In the genomic region with DNA sequence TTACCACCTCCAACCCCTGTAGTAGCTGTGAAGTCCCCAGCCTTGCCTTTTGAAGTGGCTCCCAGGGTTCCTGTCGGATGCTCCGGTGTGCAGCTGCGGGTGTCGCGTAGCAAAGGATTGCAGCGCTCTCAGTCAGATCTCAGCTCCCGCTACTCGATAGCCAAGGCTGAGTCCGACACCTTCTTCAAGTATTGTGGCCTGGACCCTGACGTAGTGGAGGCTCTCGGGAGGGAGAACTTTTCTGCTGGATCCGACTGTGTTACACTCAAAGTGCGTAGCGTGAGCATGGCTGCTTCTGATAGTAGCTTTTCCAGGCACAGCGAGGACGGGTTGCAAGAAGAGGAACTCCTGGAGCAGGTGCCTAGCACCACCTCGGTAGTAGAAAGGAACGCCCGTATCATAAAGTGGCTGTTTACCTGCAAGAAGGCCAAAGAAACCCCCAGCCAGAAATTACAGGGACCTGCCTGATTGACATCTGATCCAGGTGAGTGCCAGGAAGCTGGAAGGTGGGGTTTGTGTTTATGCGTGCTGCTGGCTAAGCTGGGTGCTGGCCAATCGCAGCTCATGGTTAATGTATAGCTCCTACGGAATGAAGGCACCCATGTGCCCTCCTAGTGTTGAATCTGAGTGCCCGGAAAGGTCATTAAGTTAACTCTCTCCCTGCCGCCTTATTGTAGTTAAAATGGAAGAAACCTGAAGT, we compare ENCODE assay signal across 9 mouse cellular contexts. TPM values are rescaled to one million over a fixed set of nuclear protein-coding genes. Genes with fewer than 3 reads are reported as not detected.
DNase-seq lines count a peak whose midpoint lies in the region; ATAC-seq and TF ChIP-seq lines count a peak whose summit lies in the region.
"Had no signal": no experiment of that assay in that cellular context is flagged by ENCODE, and none has a peak within 500 bp of the region (broad histone marks: within the 10 kb centered on the region; RNA-seq: fewer than 3 reads in every experiment).

No protein-coding gene starts in this region.

- 2% methylated on average over 24 of the region's 24 CpGs for WGBS in hindbrain, postnatal 0 days
- under 1% methylated on average over 24 of the region's 24 CpGs for WGBS in liver, embryonic 12.5 days (ENCODE audit: insufficient replicate concordance)
- 2% methylated on average over 24 of the region's 24 CpGs for WGBS in neural tube, embryonic 11.5 days

- no peak; the same call in 1 of the 2 replicates for ATAC-seq in hindbrain, postnatal 0 days
- peak; percentile 50 for ATAC-seq in liver, embryonic 12.5 days
- peak; percentile 46; the same call in 1 of the 2 replicates for ATAC-seq in neural tube, embryonic 11.5 days (ENCODE audit: insufficient read depth, low FRiP score, low TSS enrichment)

- H3K4me3 ChIP-seq in E14TG2a.4 (replicated peaks; ENCODE audit: low read length): peak overlapping the region; percentile 48
- peak overlapping the region; percentile 35 for H3K4me3 ChIP-seq in embryonic fibroblast, embryonic 13.5 days (ENCODE audit: insufficient read depth, low read length)
- peak overlapping the region; percentile 30 for H3K4me3 ChIP-seq in hindbrain, postnatal 0 days (ENCODE audit: low read length)
- peak overlapping the region; percentile 65 for H3K4me3 ChIP-seq in liver, embryonic 12.5 days
- H3K4me3 ChIP-seq in neural tube, embryonic 11.5 days (ENCODE audit: low read depth, low read length): peak overlapping the region; percentile 25

- H3K9me3 ChIP-seq in E14TG2a.4 (ENCODE audit: low read length): no peaks in the 10 kb centered on the region
- H3K9me3 ChIP-seq in hindbrain, postnatal 0 days (ENCODE audit: low read length): no peaks in the 10 kb centered on the region
- H3K9me3 ChIP-seq in liver, embryonic 12.5 days (replicated peaks): no peaks in the 10 kb centered on the region
- H3K9me3 ChIP-seq in neural tube, embryonic 11.5 days (ENCODE audit: control insufficient read depth, low read length): no peaks in the 10 kb centered on the region

- peaks cover 21% of the 10 kb centered on the region for H3K4me1 ChIP-seq in E14TG2a.4 (replicated peaks; ENCODE audit: low read depth, low read length)
- no peaks in the 10 kb centered on the region for H3K4me1 ChIP-seq in embryonic fibroblast, embryonic 13.5 days (ENCODE audit: control insufficient read depth, insufficient read depth, low read length)
- H3K4me1 ChIP-seq in hindbrain, postnatal 0 days (ENCODE audit: insufficient read depth, low read length): 0 out of 2 replicates have a peak, but pooled peaks cover 4% of the 10 kb centered on the region
- H3K4me1 ChIP-seq in liver, embryonic 12.5 days: peaks cover 60% of the 10 kb centered on the region
- H3K4me1 ChIP-seq in neural tube, embryonic 11.5 days (ENCODE audit: control insufficient read depth, insufficient read depth, low read length): peaks cover 2% of the 10 kb centered on the region; the same call in 1 of the 2 replicates

- no peaks in the 10 kb centered on the region for H3K36me3 ChIP-seq in E14TG2a.4 (ENCODE audit: insufficient read depth, low read length)
- H3K36me3 ChIP-seq in hindbrain, postnatal 0 days (ENCODE audit: insufficient read depth, low read length): no peaks in the 10 kb centered on the region
- no peaks in the 10 kb centered on the region for H3K36me3 ChIP-seq in liver, embryonic 12.5 days
- no peaks in the 10 kb centered on the region for H3K36me3 ChIP-seq in neural tube, embryonic 11.5 days (ENCODE audit: control insufficient read depth, insufficient read depth, low read length)

- TF ChIP-seq CTCF in E14TG2a.4 (conservative IDR thresholded peaks at IDR 0.05; ENCODE audit: low read length): no peak
- TF ChIP-seq CTCF in embryonic fibroblast, embryonic 13.5 days (IDR thresholded peaks at IDR 0.05; ENCODE audit: borderline replicate concordance, insufficient read depth, low read length): no peak
- TF ChIP-seq CTCF in hindbrain, postnatal 0 days (IDR thresholded peaks at IDR 0.05; ENCODE audit: low read depth): no peak

- no peak overlapping the region for H3K9ac ChIP-seq in hindbrain, postnatal 0 days (replicated peaks; ENCODE audit: low read length)
- H3K9ac ChIP-seq in liver, embryonic 12.5 days: peak overlapping the region; percentile 64
- H3K9ac ChIP-seq in neural tube, embryonic 11.5 days (ENCODE audit: low read length): peak overlapping the region; percentile 6; the same call in 1 of the 2 replicates

- no peak overlapping the region for H3K27ac ChIP-seq in embryonic fibroblast, embryonic 13.5 days (ENCODE audit: insufficient read depth, low read length)
- no peak overlapping the region for H3K27ac ChIP-seq in hindbrain, postnatal 0 days
- H3K27ac ChIP-seq in liver, embryonic 12.5 days: peak overlapping the region; percentile 86
- H3K27ac ChIP-seq in neural tube, embryonic 11.5 days (ENCODE audit: low read depth, low read length): no peak overlapping the region
- H3K27ac ChIP-seq: macrophage had no signal

- peaks cover 49% of the 10 kb centered on the region for H3K27me3 ChIP-seq in E14TG2a.4 (ENCODE audit: insufficient read depth, low read length)
- H3K27me3 ChIP-seq in hindbrain, postnatal 0 days (ENCODE audit: insufficient read depth, low read length): peaks cover 26% of the 10 kb centered on the region
- H3K27me3 ChIP-seq in liver, embryonic 12.5 days (replicated peaks): peaks cover 13% of the 10 kb centered on the region
- peaks cover 32% of the 10 kb centered on the region for H3K27me3 ChIP-seq in neural tube, embryonic 11.5 days (ENCODE audit: control insufficient read depth, insufficient read depth, low read length)

- peak overlapping the region; percentile 99 for H3K4me2 ChIP-seq in hindbrain, postnatal 0 days (ENCODE audit: low read depth, low read length)
- H3K4me2 ChIP-seq in liver, embryonic 12.5 days: peak overlapping the region; percentile 98
- H3K4me2 ChIP-seq in neural tube, embryonic 11.5 days (ENCODE audit: low read depth): peak overlapping the region; percentile 58

- DNase-seq in cerebellum, postnatal 10 days: peak; percentile 8 to 18
- no peak for DNase-seq in cerebellum, adult 11 months
- DNase-seq in hindbrain, postnatal 0 days (ENCODE audit: low spot score): peak; percentile 14
- DNase-seq in neural tube, embryonic 11.5 days (ENCODE audit: low spot score): peak; percentile 58
- no peak for DNase-seq in natural killer cell, adult 2 months (ENCODE audit: low spot score in 2 of 2)

- TF ChIP-seq POLR2A in embryonic fibroblast, embryonic 13.5 days (IDR thresholded peaks at IDR 0.05; ENCODE audit: low read depth, low read length): no peak

RNA-seq across cellular contexts. Expression of a gene that starts 1.3 kb away (rescaled TPM):
- 1.7 and 2.8 TPM in 2 replicates for polyA plus RNA-seq in embryonic fibroblast, embryonic 13.5 days (2011; ENCODE audit: insufficient read length, low read depth, missing spikeins)
- total RNA-seq in hindbrain, postnatal 0 days (2014; rRNA removed): 0.07 and 0.10 TPM in 2 replicates
- 0.09 and 0.25 TPM in 2 replicates for polyA plus RNA-seq in hindbrain, postnatal 0 days (2015; fragmentation: Nextera tagmentation; extraction: Ambion mirVana)
- 1.3 and 1.4 TPM in 2 replicates for polyA plus RNA-seq in liver, embryonic 12.5 days (2016; fragmentation: Nextera tagmentation; extraction: Ambion mirVana)
- 0.15 TPM in 1 of 2 replicates, not detected in the other for polyA plus RNA-seq in neural tube, embryonic 11.5 days (2014; fragmentation: Nextera tagmentation; extraction: Ambion mirVana)

Comparison
In these comparisons a context has a peak if more than half of its experiments do, and no peak if none do; other contexts are left out.
1. DNase-seq: peak in cerebellum, postnatal 10 days (2 of 2), hindbrain, postnatal 0 days (single experiment) and neural tube, embryonic 11.5 days (single experiment); none in cerebellum, adult 11 months (single experiment) and natural killer cell, adult 2 months (0 of 2).
2. Peak in every context shown above with its lines, with median percentiles within 50 percentile points of each other: H3K4me3 ChIP-seq and H3K4me2 ChIP-seq.